Mouse (Mus musculus) c-Kit-positive CD71-positive TER-119-negative erythroid progenitor cells, embryonic 14.5 days (primary cell): ENCODE measurements around the gene Arhgdia.
"Not testable (repeated sequence)": the region's sequence is repeated elsewhere in the genome, so short reads cannot be mapped to it uniquely, and the experiment has no call there.

Experiments
- DNase-seq: peaks from one replicate; pipeline ENCODE4 v3.0.0-alpha.2; 2013; ENCODE audit warnings: low read depth

Gene Arhgdia

DNA sequence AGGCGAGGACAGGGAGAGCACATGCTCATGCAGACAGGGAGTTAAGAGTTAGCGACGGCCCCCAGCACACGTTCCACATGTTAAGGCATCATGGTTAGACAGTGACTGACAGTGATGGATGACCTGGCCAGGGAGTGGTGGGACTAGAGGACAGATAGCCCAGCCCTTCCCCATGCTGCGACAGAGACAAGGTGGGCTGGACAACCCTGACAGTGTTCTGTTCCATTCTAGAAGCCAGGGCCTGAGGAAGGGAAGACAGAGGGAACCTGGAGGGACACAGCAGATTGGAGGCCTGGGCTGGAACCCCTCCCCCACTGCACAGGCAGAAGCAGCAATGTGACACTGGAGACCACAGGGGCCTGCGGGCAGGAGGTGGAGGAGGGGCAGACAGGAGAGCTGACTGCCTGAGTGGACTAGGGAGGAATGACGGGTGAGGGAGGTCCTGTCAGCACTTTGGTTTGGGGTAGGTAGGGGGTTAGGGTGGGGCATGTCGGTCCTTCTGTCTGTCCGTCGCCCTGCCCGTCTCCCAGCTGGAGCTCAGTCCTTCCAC, 2.7 kb downstream of the Arhgdia start:
- no peak for DNase-seq

DNA sequence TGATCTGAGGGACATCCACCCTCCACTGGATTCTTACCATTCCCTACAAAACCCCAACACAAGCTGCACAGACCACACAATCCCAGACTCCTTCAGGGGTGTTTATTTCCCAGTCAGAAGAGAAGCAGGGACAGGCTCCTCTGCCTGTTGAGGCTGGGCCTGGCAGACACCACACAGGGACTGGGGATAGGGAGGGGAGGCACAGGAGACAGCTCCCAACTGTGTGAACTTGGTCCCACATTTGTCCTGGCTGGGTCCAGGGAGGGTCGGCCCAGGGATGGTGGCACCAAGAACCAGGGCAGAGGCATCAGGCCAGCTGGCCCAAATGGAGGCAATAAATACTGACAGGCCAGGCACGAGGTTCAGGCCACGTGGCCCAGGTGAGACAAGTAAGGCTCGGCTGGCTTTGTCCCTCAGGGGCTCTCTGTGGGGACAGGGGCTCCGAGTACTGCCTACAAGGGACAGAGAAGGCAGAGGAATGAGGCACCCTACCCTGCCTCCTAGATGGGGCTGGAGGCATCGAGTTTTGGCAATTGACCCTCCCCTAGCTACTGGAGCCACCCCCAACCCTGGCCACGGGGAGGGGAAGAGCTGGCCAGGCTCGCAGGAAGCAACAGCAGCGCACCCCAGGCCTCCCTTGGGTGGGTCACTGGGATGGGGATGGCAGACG, 3.3 kb downstream of the Arhgdia start:
- no peak for DNase-seq

DNA sequence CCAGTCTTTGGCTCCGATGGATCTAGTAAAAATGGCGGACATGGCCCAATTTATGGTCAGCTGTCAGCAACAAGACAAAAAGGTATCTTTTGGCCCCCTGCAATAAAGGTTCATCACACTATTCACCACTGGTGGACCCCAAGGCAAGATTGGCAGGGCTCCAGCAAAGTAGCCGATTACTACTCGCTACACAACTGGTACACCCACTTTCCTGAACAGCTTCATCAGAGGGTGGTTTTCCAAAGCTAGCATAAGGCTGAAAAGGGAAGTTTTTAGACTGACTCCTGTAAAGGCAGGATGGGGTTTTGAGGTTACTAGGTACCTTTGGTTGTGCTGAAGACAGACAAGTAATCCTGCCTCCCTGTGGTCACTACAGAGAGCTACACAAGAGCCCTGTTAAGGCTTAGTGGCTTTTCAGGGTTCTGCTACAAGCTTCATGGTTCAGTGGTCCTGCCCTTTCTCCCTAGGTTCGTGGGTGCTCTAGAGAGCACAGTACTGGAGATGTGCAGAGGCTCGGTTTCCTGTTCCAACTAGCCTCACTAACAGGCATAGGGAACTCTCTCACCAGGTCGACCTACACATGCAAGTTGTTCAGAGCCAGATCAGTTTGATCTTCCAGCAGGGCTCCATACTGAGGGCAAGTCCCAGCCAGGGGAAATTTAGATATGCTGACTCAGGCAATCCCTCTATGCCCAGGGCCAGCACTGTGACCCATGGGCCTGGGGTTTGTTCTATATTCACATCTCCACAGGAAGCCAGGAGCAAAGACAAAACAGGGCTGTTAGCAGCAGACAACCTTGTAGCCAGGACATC, 4.0 kb downstream of the Arhgdia start:
- DNase-seq, result no peak

DNA sequence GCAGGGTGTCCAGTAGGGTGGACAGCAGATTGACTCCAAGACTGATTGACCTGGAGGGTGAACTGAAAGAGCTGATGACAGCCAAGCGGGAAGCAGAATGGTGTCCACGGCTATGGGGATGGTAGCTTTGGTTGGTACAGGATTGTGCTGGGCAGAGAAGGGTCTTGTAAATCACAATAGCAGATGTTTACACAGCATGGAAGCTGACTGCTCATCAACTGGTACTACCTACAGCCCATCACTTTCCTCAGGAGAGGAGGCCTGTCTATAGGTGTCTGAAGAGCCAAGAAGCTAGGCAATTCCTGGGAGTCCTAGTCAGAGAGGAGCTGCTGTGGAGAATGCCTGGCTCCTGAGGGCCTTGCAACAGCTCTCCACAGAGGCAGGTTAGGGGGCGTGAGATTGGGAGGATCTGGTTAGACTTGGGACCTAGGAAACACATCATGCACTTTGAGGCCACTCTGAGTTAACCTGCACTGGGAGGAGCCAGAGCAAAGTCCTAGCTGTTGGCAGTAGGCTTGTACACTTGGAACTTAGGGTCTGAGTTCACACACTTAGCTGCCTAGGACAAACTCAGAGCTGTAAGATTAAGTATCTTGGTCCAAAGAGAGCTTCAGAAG, 5.0 kb downstream of the Arhgdia start:
- DNase-seq, result no peak

DNA sequence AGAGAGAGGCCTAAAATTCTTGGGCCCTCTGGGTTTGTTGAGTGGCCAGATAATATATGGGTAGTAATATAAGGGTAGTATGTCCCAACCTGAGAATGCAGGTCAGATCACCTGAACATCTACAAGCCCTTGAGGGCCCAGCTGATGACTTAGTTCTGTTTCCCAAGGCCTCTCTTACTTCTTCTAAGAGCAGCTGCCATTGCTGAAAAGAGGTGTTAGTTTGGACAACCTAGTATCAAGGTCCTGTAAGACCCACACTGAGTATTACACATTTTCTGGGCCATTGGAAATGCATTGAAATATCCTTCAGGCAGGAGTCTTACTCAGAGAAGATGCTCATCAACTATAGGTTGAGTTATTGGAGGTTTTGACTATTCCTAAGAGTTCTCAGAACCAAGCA, 5.5 kb downstream of the Arhgdia start:
- no peak for DNase-seq

DNA sequence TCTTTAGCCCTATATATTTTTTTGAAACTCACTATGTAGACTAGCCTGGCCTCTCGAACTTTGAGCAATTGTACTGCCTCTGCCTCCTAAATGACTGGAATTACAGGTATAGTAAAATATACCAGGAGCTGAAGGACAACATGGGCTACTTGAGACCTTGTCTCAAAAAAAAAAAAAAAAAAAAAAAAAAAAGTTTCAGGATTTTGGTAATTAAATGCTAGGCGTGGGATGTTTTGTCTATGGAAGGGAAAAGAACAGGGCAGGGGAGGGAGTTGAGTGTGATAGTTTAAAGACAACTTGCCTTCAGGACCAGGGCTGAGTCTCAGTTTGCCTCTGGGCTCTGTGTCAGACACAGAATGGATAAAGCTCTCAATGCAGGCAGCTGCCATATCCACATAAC, 6.4 kb downstream of the Arhgdia start:
- no peak for DNase-seq

DNA sequence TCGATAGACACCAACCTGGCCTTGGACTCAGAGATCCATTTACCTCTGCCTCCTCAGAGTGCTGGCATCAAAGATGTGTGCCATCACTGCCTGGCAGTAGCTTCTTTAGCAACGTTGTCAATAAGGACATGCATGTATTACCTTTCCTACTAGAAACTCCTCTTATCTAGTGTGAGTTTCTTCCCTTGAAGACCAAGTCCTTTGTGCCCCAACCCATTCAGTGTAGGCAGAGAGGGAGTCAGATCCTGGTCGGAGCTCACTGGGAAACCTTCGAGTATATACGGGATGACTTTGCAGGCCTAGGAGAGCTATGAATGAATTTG, 7.2 kb downstream of the Arhgdia start:
- DNase-seq, result no peak

DNA sequence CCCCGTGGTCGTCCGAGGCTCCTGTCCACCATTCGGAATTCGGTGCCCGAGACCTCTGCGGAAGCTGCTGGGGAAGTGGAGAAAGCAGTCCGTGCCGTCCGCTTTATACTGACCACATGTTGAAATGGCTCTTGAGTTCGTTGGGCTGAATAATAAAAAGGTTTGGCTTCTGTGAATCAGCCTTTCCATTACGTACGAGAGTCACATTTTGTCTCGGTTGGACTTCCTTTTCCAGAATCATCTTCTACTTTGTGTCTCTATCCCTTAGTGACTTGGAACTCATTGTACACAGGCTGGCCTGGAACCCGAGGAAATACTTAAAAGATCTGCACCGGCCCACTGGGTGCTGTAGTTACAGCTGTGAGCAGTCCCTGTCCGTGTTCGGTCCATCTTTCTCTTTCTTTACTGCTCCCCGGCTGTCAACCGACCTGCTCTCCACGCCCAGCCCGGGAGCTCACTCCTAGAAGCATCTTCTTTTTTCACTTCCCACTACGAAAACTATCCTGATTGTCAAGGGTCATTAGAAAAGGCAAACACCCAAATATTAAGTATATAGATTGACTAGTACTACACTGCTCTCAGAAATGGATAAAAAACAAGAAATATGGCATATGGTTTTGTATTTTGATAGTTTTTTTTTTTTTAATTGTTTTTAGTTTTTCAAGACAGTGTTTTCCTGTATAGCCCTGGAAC, 7.7 kb downstream of the Arhgdia start:
- no peak for DNase-seq

DNA sequence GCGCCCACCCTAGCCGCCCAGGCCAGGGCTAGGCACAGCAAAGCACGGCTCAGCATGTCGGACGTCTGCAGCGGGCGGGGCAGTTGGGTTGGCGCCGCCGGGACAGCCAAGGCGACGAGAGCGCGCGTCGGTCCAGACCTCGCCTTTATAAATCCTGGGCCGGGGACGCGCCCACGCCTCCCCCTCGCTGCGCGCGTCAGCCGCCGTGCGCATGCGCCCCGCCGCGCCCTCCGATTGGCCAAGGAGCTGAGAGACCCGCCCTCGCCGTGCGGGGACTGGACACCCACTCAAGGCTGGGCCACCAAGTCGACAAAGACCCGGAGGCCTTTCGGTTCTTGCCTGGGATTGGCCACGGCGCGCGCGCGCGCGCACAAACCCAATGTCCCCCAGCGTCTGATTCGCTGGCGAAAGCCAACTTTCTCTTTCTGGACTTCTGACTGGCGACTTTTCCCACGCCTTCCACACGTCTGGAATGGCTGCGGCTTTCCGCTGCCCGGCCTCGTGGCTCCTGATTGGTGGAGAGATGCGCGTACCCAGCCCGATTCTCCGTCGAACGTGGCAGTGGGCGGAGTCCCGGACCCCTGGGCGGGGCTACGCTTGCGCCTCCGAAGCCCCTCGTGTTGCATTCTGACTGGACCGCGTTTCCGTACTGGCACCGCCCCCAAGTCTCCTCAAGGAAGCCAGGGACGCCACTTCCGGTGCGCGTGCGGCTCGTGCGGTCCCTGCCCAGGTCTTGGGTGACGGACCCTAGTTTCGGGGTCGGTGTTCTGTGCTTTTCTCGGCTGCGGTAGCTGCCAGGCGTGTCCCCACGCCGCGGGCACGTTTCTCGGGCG, 8.5 kb downstream of the Arhgdia start, which contains the start of gene P4hb:
P4hb (minus strand) TSS at position 502 of the 833 bp plus-strand sequence.
- DNase-seq, result peak; percentile 97

DNA sequence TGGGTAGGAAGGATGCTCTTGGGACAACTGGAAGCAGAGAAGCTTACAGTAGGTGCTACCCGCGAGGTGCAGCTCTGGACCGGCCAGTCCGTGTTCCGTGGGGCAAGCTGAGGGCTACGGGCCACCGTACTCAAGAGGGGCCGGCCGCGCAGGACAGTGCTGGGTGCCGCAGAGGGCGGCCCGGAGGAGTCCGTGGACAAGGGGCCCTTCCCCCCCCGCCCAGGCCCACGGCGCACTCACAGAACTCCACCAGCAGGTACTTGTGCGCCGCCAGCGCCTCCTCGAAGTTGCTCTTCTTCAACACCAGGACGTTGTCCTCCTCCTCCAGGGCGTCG, 9.0 kb downstream of the Arhgdia start:
- no peak for DNase-seq

DNA sequence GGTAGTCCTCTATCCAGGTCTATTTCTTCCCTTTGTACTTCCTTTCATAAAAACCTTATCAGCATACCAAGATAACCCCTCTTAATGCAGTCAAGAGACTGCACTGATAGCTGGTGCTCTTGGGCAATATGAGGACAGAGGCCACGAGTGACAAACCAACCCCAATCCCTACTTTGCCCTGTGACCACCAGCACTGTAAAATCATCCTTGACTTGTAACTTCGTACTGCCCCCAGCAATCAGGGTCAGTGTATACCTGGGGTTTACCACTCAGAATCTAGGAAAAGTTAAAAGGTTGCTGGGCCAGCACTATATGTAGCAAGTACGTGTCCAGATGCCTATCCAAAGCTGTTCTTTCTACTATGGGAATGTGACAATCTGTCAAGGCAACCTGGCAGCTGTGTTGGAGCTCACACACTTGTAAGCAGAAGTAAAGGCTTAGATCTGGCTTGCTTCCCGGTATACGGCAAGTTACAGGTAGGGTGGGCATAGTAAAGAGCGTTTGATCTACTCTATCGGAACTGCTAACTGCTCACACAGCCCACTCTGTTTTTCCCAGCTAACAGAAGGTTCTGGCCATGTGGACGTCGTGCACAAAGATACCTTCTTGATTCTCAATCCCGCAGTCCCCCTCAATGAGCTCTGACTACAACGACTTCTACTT, 9.5 kb downstream of the Arhgdia start:
- no peak for DNase-seq

DNA sequence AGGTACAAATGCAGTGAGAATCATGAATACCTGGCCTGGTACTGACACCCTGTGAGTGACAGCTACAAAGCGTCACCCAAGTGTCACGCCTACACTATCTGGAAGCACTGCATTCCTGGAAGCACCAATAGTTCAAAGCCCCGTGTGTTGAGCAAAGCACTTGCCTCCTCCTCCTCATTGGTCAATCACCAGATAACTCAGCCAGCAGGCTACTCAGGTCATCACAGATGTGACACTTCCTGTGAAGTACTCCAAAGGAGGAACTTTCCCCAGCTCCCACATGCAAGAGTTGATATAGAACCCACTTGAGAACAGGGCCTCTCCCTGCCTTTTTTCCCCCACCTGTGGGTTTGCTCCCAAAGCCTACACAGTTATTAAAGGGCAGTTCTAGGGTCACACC, 10.3 kb downstream of the Arhgdia start:
- DNase-seq, result no peak

DNA sequence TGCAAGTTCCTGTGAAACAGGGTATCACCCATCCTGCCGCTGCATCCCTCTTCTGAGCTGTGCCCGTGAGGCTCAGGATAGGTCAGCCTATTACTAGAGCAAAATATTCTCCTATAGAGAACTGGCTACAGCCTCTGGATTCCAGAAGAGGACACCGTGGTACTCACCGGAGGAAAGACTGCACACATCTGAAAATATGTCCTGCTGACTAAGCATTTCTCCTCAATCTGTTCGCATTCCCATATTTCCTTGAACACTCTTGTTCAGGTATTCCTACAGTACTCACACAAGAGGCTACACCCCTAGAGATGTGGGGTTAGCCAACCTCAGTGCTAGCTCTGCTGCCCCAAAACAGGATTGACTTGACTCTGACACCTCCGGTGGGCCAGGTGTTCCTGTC, 13.1 kb downstream of the Arhgdia start:
- no peak for DNase-seq

DNA sequence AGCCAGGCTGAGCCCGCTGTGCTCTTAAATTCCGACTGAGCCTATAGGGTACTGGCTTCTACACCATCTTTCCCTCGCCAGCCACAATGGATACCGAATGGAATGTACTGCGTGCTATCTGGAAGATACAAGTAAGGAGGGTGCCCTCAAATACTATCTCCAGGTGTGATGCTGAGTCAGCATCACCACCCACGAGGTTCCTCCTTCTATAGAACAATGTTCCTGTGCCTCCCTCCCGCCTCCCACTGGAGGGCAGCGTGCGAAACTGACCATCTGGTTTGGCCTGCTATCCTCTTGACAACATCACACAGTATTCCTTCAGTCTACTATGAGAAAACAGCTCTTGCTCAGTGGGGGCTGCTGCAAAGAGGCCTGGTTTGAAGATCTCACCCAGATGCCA, 16.3 kb downstream of the Arhgdia start:
- DNase-seq, result no peak

DNA sequence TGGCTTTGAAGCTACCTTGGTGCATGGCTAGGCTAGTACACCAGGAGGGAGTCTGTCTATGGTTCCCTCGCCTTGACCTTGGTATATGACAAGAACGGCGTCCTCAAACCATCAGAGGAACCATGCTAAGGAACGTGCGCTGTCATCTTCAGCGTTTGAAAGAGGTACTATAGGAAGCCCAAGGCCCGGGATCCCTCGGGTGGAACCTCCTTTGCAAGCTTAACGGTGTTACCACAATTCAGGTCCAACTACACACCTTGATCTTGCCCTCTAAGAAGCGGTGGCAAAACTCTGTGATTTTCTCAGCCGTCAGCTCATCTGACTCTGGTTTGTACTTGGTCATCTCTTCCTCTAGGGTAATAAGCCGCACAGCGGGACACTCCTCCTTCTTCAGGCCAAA, 18.5 kb downstream of the Arhgdia start:
- no peak for DNase-seq

DNA sequence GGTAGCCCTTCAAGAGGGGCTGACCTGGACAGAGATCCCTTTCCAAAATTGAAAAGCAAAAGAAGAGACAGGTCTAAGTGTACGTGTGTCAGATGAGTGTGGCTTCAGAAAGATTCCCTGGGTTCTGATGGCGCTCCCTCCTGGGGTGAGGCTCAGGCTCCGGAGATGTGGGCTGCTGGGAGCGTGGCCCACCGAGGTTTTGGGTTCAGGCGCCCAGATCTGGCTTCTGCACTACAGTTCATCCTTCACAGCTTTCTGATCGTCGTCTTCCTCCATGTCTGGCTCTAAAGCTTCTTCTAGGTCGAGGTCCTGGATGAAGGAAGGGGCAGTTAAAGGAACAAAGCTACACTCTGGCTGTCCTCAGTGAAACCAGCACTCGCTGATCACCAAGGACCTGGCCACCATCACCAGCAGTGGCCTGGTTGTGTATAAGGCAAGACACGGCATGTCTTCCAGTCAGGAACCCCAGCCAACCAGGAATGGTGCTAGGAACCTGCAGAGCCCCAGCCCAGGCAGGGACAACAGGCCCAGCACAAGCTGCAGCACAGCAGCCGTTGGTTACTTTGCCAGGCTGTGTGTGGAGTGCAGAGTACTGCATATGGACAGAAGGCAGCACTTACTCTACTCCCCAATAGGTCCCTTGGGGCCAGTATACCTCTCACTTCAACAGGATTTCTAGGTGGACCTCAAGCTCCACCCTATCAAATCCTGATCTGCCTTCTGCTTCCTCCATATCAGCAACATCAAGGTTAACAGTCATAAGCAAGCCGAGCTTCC, 20.3 kb downstream of the Arhgdia start:
- DNase-seq, result no peak

DNA sequence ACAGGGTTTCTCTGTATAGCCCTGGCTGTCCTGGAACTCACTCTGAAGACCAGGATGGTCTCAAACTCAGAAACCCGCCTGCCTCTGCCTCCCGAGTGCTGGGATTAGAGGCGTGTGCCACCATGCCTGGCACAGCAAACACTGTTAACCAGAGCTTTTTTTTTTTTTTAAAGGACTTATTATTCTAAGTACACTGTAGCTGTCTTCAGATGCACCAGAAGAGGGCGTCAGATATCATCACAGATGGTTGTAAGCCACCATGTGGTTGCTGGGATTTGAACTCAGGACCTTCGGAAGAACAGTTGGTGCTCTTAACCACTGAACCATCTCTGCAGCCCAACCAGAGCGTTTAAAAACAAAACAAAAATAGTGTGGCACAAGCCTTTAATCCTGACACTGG, 22.6 kb downstream of the Arhgdia start:
- DNase-seq, result not testable (repeated sequence)

DNA sequence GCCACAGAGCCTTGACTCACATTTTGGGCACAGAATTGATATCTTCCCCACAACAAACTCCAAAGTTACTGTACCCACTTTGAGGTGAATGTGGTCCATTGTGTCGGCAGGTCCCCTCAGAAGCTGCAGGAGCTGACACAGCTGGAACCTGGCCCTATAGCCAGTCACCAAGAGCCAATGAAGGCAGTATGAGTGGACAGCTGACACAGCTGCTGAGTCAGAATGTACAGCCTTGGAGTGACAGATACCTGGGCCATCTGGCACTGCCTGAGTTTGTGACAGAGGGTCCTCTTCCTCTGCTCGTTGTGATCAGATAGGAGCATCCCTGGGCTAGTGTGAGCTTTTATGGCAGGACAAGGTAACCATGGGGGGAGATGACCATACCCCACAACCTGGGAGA, 26.2 kb downstream of the Arhgdia start:
- DNase-seq, result no peak

DNA sequence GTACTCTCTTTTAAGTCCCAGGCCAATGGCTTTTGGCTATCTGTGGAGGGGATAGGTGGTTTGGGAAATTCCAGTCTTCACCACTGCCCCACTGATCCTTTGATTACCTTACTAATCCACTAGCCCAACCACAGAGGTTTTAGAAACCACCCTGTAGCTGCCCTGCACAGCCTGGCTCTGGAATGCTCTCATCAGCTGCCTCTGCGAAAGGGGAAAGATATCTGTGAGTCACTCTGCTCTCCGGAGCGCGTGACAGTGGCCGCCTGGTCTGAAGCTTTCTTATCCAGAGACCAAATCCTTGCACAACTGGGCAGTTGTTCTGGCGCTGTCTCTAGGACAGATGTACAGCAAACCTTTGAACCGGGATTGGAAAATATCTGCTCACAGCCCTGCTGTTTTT, 26.6 kb downstream of the Arhgdia start:
- no peak for DNase-seq

DNA sequence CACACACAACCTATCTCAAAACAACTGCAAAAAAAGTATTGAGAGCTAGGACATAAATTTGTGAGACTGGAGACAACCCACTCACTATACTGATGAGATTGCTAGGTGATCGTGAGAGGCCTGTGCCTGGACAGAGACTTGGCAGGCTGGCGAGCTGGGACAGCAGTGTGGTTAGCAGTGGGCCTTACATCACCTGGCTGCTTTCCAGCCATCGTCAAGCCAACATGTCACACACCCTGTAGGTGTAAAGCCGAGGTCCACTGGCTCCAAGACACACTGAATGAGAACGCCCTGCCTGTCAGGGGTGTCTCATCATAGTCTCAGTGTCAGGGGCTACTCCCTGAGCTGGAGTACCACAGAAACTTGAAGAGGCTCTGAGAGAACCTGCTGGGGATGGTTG, 28.7 kb downstream of the Arhgdia start:
- no peak for DNase-seq
